Mouse (Mus musculus): ENCODE measurements around the gene AC129217.1.
"Not testable (repeated sequence)": the region's sequence is repeated elsewhere in the genome, so short reads cannot be mapped to it uniquely, and the experiment has no call there.

AC129217.1 gene

DNA sequence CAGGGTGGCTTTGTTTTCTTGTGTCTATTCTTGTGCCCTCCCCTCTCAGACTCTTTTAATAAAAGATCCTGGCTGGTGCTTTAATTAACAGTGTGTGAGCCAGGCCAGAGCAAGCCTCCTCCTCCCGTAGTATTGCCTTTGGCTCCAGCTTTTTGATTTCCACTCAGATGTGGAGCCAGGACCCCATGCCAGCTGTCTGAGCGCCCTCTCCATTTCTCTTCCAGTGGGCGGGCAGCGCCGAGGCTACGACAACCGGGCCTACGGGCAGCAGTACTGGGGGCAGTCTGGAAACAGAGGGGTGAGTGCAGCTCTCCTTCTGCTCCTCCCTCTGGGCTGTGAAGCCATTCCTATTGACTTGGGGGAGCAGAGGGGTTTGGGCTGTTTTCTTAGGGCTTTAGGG lies 1.1 kb downstream of the AC129217.1 start:
- no peak for DNase-seq (ENCODE audit: low read depth, low spot score)

DNA sequence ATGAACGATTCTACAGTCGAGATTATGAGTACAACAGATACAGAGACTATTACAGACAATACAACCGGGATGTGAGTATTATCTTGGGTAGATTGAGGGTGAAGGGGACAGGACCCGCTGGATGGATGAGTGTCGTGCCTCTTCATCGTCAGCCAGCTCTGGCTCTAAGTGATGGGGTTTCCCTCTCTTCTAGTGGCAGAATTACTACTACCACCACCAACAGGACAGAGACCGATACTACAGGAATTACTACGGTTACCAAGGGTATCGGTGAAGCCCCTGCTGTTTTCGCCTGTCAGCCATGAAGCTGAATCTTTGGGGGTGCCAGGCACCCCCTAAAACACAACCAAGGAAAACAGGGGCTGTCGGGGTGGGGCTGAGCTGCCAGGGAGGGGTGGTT lies 1.7 kb downstream of the AC129217.1 start:
- no peak for DNase-seq (ENCODE audit: low read depth, low spot score)

DNA sequence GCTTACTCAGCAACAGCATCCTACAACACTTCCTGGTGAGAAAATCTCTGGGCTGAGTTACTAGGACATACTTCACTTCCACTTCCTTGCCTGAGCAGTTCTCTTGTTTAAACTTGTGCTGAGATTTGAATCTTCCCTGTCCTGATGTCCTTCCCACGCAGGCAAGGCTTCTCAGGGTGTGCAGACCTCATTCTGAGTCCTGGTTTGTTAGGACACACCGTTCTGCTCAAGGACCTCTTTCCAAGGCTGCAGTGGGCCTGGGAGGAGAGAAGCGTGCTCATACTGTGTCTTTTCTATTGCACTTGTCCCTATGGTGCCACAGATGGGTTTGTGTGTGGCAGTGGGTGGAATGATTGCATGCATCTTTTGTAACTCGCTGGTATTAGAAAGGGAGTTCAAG lies 3.4 kb downstream of the AC129217.1 start:
- no peak for DNase-seq (ENCODE audit: low read depth, low spot score)

DNA sequence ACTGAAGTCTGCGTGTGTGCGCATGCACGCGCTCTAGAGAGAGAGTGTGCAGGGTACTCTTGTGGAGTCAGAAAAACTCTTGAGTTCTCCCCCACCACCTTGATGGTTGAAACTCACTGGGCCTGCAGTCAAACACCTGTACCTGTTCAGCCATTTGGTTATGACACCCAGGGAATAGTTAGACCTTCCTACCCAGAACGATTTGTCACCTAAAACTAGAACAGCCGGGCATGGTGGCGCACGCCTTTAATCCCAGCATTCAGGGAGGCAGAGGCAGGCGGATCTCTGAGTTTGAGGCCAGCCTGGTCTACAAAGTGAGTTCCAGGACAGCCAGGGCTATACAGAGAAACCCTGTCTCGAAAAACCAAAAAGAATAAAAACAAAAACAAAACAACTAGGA lies 6.8 kb downstream of the AC129217.1 start:
- not testable (repeated sequence) for DNase-seq (ENCODE audit: low read depth, low spot score)

GRCm38 (mm10) chr19:8837251-8837791 lies 7.7 kb downstream of the AC129217.1 start, which contains the start of gene Bscl2:
Bscl2 (plus strand) TSS chr19:8837467.
- peak; percentile 92 for DNase-seq (ENCODE audit: low read depth, low spot score)

- peak; percentile 61 for DNase-seq (ENCODE audit: low read depth, low spot score)
Observed at GRCm38 (mm10) chr19:8838041-8838730, 8.6 kb downstream of the AC129217.1 start.

DNA sequence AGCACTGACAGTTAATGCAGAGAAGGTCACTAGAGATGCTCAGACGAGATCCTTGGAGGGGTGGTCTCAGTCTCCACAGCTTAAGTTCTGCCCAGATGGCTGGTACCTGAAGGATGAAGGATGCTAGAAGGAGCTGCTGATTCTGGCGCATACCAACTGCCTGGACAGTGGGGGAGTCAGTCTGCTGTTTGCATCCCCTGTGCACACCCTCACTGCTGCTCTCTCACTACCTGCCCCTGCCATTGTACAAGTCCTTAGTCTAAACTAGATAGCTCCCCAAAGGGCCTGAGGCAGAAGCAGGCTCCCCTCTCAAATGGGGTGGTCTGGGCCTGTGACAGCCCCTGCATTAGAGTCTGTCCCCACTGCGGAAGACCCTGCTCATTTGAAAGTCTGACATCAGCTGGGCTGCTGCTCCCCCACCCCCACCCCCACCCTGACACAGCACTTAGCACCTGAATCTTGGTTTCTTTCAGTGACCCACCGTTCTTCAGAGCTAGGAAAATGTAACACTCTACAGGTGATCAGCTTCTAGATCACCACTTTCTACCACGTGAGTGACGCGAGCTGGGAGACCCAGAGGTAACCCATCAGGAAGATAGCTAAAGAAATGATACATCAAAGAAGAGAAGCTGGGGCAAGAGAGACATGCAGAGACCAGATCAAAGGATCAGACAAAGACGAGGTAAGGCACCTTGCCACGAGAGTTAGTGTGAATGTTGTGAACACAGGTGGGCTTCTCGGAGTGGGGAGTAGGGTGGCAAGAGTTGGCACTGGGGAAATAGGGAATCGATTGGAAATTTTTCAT lies 9.7 kb downstream of the AC129217.1 start, which contains the start of gene Gng3:
Gene Gng3 (minus strand): TSS at position 92 of the 805 bp plus-strand sequence.
- DNase-seq (ENCODE audit: low read depth, low spot score) = peak; percentile 99

- DNase-seq (ENCODE audit: low read depth, low spot score) = peak; percentile 93
Observed at GRCm38 (mm10) chr19:8839908-8840791, 10.6 kb downstream of the AC129217.1 start.

- no peak for DNase-seq (ENCODE audit: low read depth, low spot score)
Observed at GRCm38 (mm10) chr19:8841012-8841411, 11.4 kb downstream of the AC129217.1 start.

- no peak for DNase-seq (ENCODE audit: low read depth, low spot score)
Observed at GRCm38 (mm10) chr19:8842961-8843360, 13.4 kb downstream of the AC129217.1 start.

GRCm38 (mm10) chr19:8844371-8845129 lies 15.0 kb downstream of the AC129217.1 start:
- DNase-seq (ENCODE audit: low read depth, low spot score) = peak; percentile 87

- DNase-seq (ENCODE audit: low read depth, low spot score) = no peak
Observed at GRCm38 (mm10) chr19:8848356-8848755, 18.8 kb downstream of the AC129217.1 start.

DNA sequence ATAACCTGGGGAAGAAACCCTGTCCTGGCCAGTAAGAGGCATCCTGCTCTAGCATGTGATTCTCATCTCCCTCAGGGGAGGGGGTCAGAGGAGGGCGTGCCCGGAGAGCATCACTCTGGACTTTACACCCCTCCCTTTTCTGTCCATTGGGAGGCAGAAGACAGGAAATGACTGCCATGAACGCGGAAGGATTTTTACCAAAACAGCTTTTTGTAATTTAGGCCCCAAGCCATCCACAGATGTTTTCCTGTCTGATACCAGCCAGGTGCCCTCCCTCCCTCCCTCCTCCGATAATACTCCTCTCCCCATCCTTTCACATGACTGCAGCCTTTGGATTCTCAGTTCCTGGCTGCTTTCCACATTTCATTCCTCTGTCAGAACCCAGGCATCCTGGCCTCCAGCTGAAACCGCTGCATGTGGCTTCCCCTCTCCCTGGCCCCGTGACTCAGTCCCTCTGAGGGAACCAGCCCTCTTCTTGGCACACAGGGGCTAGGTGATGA lies 20.9 kb downstream of the AC129217.1 start, which contains the start of gene Lrrn4cl:
Gene Lrrn4cl (plus strand): TSS at position 367 of the 500 bp plus-strand sequence.
- DNase-seq (ENCODE audit: low read depth, low spot score) = peak; percentile 75

DNA sequence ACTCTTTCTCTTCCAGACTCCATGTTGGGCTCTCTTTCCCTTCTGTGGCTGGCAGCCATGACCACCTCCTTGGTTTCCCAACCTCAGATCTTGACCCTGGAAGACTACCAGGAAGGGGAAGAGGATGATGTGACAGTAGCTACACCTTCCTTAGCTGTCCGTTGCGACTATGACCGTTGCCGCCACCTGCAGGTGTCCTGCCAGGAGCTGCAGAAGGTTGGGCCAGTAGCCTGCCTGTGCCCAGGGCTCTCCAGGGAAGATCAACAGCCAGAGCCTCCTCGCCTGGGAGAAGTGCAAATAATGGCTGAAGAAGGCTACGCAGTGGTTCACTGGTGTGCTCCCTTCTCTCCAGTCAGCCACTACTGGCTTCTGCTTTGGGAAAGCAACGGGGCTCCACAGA lies 22.1 kb downstream of the AC129217.1 start:
- DNase-seq (ENCODE audit: low read depth, low spot score) = no peak

DNA sequence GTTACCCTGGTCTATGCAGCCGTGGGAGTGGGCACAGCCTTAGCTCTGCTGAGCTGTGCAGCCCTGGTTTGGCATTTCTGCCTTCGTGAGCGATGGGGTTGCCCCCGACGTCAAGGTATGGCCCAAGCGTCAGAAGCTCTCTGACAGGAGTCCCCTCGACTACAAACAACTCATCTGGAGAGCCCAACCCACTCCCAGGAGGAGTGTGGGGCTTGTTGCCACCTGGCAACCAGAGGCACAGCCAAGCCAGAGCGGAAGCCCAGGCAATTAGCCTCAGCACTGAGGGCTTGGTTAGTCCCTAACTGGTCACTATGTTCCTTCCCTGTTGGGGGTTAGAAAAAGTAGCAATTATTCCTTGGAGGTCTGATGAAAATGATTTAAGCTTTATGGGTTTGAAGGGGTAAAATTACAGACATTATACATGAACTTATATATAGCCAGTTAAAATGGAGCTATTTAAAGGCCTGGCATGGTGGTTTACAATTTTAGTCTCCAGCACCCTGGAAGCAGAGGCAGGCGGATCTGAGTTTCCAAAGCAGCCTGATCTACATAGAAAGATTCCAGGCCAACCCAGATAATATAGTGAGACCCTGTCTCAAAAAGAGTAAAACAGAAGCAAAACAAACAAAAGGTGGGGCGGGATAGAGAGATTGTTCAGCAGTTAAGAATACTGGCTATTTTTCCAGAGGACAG lies 22.8 kb downstream of the AC129217.1 start:
- no peak for DNase-seq (ENCODE audit: low read depth, low spot score)

GRCm38 (mm10) chr19:8853117-8853516 lies 23.5 kb downstream of the AC129217.1 start:
- DNase-seq (ENCODE audit: low read depth, low spot score) = peak; percentile 60

DNA sequence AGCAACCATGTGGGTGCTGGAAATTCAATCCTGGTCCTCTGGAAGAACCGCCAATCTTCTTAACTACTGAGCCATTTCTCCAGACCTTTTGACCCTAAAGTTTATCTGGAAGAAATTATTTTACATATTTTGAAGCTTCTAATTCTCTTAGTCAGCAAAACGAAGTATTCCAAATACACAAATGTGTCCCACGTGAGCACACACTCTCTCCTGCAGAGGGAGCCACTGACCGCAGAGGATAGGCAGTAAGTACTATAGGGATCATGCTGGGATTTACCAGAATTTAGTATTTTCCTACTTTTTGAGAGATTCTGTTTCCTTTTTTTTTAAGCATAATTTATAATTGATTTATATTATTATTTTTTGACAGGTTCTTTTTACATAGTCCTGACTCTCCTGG lies 28.1 kb downstream of the AC129217.1 start:
- DNase-seq (ENCODE audit: low read depth, low spot score) = peak; percentile 76

DNA sequence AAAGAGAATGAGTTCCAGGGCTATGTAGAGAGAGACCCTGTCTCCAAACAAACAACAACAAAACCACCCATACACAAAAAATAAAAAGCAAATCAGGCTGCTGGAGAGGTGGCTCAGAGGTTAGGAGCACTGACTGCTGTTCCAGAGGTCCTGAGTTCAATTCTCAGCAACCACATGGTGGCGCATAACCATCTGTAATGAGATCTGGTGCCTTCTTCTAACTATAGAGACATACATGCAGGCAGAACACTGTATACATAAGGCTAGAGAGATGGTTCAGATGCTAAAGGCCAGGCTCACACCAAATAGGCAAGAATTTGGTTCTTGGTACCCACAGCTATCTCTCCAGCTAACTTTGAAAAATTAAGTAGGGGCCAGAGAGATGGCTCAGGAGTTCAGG lies 29.4 kb downstream of the AC129217.1 start:
- peak; percentile 35 for DNase-seq (ENCODE audit: low read depth, low spot score)

DNA sequence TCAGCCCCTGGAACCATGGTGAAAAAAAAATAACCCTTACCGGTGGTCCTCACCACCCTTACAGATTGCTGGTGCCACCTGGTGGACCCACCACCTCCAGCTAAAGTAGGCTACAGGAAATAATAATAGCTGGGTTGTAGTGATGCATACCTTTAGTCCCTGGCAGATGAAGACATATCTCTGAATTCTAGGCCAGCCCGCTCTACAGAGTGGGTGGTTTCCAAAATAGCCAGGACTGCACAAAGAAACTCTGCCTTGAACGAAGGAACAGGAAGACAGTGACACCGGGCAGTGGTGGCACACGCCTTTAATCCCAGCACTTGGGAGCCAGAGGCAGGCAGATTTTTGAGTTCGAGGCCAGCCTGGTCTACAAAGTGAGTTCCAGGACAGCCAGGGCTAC lies 34.7 kb downstream of the AC129217.1 start:
- peak; percentile 54 for DNase-seq (ENCODE audit: low read depth, low spot score)

DNA sequence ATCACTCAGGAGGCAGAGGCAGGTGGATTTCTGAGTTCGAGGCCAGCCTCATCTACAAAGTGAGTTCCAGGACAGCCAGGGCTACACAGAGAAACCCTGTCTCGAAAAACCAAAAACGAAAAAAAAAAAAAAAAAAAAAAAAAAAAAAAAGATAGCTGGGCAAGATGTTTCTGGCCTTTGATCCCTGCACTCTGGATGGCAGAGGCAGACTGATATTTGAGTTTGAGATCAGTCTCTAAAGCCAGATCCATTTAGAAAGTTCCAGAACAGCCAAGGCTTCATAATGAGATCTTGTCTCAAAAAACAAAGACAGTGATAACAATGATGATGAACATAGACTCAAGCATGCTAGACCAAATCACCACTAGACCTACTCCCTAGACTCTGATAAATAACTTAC lies 40.8 kb downstream of the AC129217.1 start:
- not testable (repeated sequence) for DNase-seq (ENCODE audit: low read depth, low spot score)
